Mouse (Mus musculus): ENCODE measurements around the gene Ankzf1. TPM values are rescaled to one million over a fixed set of nuclear protein-coding genes. Genes with fewer than 3 reads are reported as not detected.
A peak's percentile ranks its signal among the peaks of the same experiment; 100 is the strongest.

The Ankzf1 gene
- polyA plus RNA-seq, 1 experiment from 2014 or later, result 25.4 TPM

DNA sequence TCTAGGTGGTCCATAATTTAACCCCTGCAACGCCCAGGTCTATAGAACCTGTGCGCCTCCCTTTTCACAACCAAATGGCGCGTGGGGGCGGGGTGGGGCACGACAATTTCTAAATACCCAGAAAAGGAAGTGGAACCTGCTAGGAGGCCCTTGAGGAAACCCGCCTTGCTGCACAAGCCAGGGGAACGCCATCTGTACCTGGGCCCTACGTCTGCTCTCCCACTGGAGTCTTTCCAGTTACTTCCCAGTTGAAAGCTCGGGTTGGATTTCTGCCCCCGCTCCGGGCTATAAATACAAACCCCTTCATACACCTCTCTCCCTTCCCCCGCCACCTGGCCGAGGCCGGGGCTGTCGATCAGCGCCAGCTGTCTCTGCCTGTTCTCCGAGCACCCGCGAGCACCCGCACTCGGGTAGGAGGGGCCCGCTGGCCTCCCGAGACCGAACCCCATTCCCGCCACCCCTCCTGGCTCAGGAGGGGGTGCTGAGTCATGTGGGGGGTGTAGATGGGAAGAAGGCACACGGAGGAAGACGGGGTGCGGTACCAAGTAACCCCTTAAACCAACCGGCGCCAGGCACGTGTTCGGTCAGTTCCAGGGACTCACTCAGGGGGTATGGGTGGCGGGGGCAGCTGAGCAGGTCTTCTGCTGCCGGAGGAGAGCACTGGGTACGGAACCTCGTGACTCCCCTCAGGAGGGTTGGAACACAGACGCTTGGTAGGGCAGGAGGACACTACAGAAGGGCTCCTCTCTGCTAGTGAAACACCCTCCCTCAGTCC, 26.5 kb downstream of the Ankzf1 start:
- WGBS, result 2% methylated on average over 38 of the region's 38 CpGs
- Histone ChIP-seq H3K9ac (ENCODE audit: low read depth, low read length) (peak overlapping the region; percentile 75), H3K27me3 (replicated peaks; ENCODE audit: control insufficient read depth, insufficient read depth, low read length) (peaks cover 21% of the 10 kb centered on the region; the same call in 1 of the 2 replicates), H3K9me3 (ENCODE audit: control insufficient read depth, low read length) (no peaks in the 10 kb centered on the region), H3K4me2 (ENCODE audit: low read depth, low read length) (peak overlapping the region; percentile 99), H3K27ac (ENCODE audit: low read length) (peak overlapping the region; percentile 80), H3K4me3 (ENCODE audit: low read length) (peak overlapping the region; percentile 64), H3K36me3 (ENCODE audit: control insufficient read depth, insufficient read depth, low read length) (peaks cover 15% of the 10 kb centered on the region; the same call in 1 of the 2 replicates), H3K4me1 (ENCODE audit: control insufficient read depth, insufficient read depth, low read length) (peaks cover 32% of the 10 kb centered on the region)
- peak; percentile 39 for ATAC-seq

DNA sequence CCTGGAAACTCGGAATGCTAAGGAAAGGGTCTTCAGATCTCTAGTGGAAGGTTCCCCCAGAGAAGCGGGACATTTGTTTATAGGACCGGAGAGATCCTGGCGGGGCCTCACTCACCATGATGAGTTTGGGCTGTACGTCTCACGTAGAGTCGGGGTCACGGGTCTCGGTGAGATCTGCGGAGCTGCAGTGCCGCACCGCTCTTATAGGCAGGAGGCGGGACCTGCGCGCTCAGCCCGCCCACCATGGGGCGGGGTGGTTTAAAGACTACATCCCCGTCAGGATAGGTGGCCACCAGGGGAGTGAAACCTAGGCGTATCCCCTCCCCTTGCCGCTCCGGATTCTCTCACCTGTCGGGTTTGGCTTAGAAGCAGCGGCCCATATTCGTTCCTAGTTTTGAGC, 27.1 kb downstream of the Ankzf1 start:
- H3K27ac ChIP-seq (ENCODE audit: low read length), result peak overlapping the region; percentile 80
- H3K4me2 ChIP-seq (ENCODE audit: low read depth, low read length), result peak overlapping the region; percentile 99
- H3K36me3 ChIP-seq (ENCODE audit: control insufficient read depth, insufficient read depth, low read length), result 0 out of 2 replicates have a peak, but pooled peaks cover 8% of the 10 kb centered on the region
- H3K4me1 ChIP-seq (ENCODE audit: control insufficient read depth, insufficient read depth, low read length), result peaks cover 26% of the 10 kb centered on the region
- H3K9ac ChIP-seq (ENCODE audit: low read depth, low read length), result peak overlapping the region; percentile 75
- no peaks in the 10 kb centered on the region for H3K9me3 ChIP-seq (ENCODE audit: control insufficient read depth, low read length)
- WGBS, result under 1% methylated on average over 24 of the region's 24 CpGs
- peaks cover 21% of the 10 kb centered on the region; the same call in 1 of the 2 replicates for H3K27me3 ChIP-seq (replicated peaks; ENCODE audit: control insufficient read depth, insufficient read depth, low read length)
- peak; percentile 89 for ATAC-seq
- H3K4me3 ChIP-seq (ENCODE audit: low read length), result peak overlapping the region; percentile 64

DNA sequence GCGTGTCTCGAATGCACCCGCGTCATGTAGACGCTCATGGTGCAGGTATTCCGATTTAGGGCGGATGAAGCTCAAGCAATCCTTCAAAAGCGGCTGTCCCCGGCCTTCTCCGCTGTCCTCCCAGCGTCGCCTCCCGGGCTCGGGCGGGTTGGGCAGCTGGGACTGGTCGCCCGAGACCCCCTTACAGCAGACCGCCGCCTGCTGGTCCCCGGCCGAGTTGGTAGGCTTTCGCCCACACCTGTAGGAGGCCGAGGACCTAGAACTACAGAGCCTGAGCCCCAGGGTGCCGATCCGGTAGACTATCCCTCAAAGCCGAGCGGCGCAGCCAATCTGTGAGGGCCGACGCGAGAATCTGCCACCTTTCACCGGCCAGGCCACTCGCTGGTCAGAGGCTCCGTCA, 27.6 kb downstream of the Ankzf1 start, which contains the start of gene Tuba4a:
Tuba4a (minus strand) TSS at position 335 of the 400 bp plus-strand sequence.
- H3K4me3 ChIP-seq (ENCODE audit: low read length), result peak within 1 kb of the TSS; percentile 64
- peak within 1 kb of the TSS; percentile 80 for H3K27ac ChIP-seq (ENCODE audit: low read length)
- no peaks in the 10 kb centered on the region for H3K9me3 ChIP-seq (ENCODE audit: control insufficient read depth, low read length)
- peak; percentile 52 for ATAC-seq
- H3K36me3 ChIP-seq (ENCODE audit: control insufficient read depth, insufficient read depth, low read length), result 0 out of 2 replicates have a peak, but pooled peaks cover 7% of the 10 kb centered on the region
- WGBS, result under 1% methylated on average over 34 of the region's 34 CpGs
- H3K9ac ChIP-seq (ENCODE audit: low read depth, low read length), result peak within 1 kb of the TSS; percentile 75
- peaks cover 21% of the 10 kb centered on the region; the same call in 1 of the 2 replicates for H3K27me3 ChIP-seq (replicated peaks; ENCODE audit: control insufficient read depth, insufficient read depth, low read length)
- H3K4me2 ChIP-seq (ENCODE audit: low read depth, low read length), result peak within 1 kb of the TSS; percentile 99
- peaks cover 23% of the 10 kb centered on the region for H3K4me1 ChIP-seq (ENCODE audit: control insufficient read depth, insufficient read depth, low read length)

DNA sequence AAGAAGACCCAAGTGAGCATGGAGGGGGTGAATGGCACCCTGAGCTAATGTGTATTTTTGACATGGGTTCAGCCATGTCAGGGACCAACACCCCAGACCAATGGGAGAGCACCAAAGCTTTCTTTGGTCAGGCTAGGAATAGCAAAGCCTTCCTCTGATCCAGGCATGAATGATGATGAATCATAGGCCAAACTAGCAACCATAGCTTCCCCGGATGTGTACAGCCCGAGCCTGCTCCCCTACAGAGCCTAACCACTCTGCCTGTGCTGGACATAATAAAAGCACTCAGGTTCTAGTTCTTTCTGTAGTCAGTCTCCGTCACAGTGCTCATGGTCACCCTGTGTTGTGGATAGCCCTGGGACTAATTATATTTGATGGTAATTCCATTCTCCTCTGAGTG, 29.6 kb downstream of the Ankzf1 start:
- no peaks in the 10 kb centered on the region for H3K36me3 ChIP-seq (ENCODE audit: control insufficient read depth, insufficient read depth, low read length)
- H3K4me3 ChIP-seq (ENCODE audit: low read length), result no peak overlapping the region
- H3K4me1 ChIP-seq (ENCODE audit: control insufficient read depth, insufficient read depth, low read length), result peaks cover 16% of the 10 kb centered on the region
- H3K27ac ChIP-seq (ENCODE audit: low read length), result no peak overlapping the region
- peaks cover 21% of the 10 kb centered on the region; the same call in 1 of the 2 replicates for H3K27me3 ChIP-seq (replicated peaks; ENCODE audit: control insufficient read depth, insufficient read depth, low read length)
- no peaks in the 10 kb centered on the region for H3K9me3 ChIP-seq (ENCODE audit: control insufficient read depth, low read length)
- H3K4me2 ChIP-seq (ENCODE audit: low read depth, low read length), result no peak overlapping the region
- no peak overlapping the region for H3K9ac ChIP-seq (ENCODE audit: low read depth, low read length)
- no peak for ATAC-seq
- 77% methylated on average over 3 of the region's 3 CpGs for WGBS

DNA sequence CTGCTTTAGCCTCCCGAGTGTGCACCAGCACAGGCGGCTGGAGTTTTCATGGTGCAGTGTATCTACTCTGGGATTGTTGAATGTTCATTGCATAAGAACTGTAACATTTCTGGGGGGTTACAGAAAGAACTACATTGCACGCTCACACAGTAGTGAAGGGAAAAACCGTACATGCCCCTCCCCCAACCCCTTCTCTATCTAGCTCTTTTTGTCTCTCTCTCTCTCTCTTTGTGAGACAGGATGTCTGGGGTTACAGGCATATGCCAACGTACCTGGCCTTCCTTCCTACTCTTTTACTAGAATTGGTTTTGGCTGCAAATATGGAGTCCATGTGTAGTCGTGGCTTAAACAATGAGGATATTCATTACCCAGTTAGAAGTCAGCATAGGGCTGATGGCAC, 31.0 kb downstream of the Ankzf1 start:
- Histone ChIP-seq H3K9me3 (ENCODE audit: control insufficient read depth, low read length) (no peaks in the 10 kb centered on the region), H3K4me2 (ENCODE audit: low read depth, low read length) (no peak overlapping the region), H3K4me1 (ENCODE audit: control insufficient read depth, insufficient read depth, low read length) (peaks cover 10% of the 10 kb centered on the region), H3K4me3 (ENCODE audit: low read length) (no peak overlapping the region), H3K9ac (ENCODE audit: low read depth, low read length) (no peak overlapping the region), H3K27ac (ENCODE audit: low read length) (no peak overlapping the region), H3K27me3 (replicated peaks; ENCODE audit: control insufficient read depth, insufficient read depth, low read length) (peaks cover 21% of the 10 kb centered on the region; the same call in 1 of the 2 replicates), H3K36me3 (ENCODE audit: control insufficient read depth, insufficient read depth, low read length) (no peaks in the 10 kb centered on the region)
- ATAC-seq, result no peak
- 80% methylated on average over 6 of the region's 6 CpGs for WGBS

DNA sequence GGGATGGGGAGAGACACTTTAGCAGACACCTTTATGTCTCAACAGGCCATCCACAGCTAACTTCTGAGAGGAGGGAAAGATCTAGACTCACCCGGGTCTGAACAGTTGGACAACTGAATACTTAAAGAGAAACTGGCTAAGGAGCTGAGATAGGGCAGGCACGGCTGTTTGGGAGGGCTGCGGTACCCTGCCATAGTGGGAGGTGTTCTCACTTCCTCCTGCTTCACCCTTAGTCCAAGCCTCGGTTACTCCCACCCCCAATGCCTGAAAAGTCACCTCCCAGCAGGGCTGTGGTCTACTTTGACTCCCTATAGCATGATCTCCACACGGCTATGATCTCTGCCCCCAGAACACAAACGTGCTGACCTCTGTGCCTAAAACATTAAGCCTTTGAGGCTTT, 31.6 kb downstream of the Ankzf1 start:
- no peak overlapping the region for H3K9ac ChIP-seq (ENCODE audit: low read depth, low read length)
- WGBS, result 67% methylated on average over 6 of the region's 6 CpGs
- no peak overlapping the region for H3K4me2 ChIP-seq (ENCODE audit: low read depth, low read length)
- H3K27ac ChIP-seq (ENCODE audit: low read length), result no peak overlapping the region
- no peaks in the 10 kb centered on the region for H3K36me3 ChIP-seq (ENCODE audit: control insufficient read depth, insufficient read depth, low read length)
- ATAC-seq, result no peak
- H3K9me3 ChIP-seq (ENCODE audit: control insufficient read depth, low read length), result no peaks in the 10 kb centered on the region
- H3K4me3 ChIP-seq (ENCODE audit: low read length), result no peak overlapping the region
- H3K27me3 ChIP-seq (replicated peaks; ENCODE audit: control insufficient read depth, insufficient read depth, low read length), result peaks cover 17% of the 10 kb centered on the region; the same call in 1 of the 2 replicates
- H3K4me1 ChIP-seq (ENCODE audit: control insufficient read depth, insufficient read depth, low read length), result peaks cover 7% of the 10 kb centered on the region

DNA sequence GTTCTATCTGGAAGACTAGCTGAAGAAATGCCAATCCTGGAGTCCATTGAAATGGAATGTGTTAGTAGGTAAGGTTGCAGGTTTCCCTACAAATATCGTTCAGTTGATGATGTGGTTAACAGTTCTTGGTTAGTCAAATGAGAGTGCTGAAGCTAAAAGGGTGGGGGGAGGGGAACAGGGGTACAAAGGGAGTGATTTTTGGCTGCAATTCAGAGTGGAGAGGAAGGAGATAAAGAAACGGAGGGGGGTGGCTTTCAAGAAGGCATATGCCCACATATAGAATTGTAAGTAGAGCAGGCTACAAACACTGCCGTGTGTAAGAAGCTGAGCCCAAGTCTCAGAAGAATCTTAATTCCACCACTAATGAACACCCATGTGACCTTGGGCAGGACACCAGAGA, 33.5 kb downstream of the Ankzf1 start:
- Histone ChIP-seq H3K4me3 (ENCODE audit: low read length) (no peak overlapping the region), H3K36me3 (ENCODE audit: control insufficient read depth, insufficient read depth, low read length) (no peaks in the 10 kb centered on the region), H3K9ac (ENCODE audit: low read depth, low read length) (no peak overlapping the region), H3K4me2 (ENCODE audit: low read depth, low read length) (no peak overlapping the region), H3K27ac (ENCODE audit: low read length) (no peak overlapping the region), H3K4me1 (ENCODE audit: control insufficient read depth, insufficient read depth, low read length) (no peaks in the 10 kb centered on the region), H3K9me3 (ENCODE audit: control insufficient read depth, low read length) (no peaks in the 10 kb centered on the region), H3K27me3 (replicated peaks; ENCODE audit: control insufficient read depth, insufficient read depth, low read length) (0 out of 2 replicates have a peak, but pooled peaks cover 5% of the 10 kb centered on the region)
- WGBS, result 63% methylated on average over 3 of the region's 3 CpGs
- ATAC-seq, result no peak

DNA sequence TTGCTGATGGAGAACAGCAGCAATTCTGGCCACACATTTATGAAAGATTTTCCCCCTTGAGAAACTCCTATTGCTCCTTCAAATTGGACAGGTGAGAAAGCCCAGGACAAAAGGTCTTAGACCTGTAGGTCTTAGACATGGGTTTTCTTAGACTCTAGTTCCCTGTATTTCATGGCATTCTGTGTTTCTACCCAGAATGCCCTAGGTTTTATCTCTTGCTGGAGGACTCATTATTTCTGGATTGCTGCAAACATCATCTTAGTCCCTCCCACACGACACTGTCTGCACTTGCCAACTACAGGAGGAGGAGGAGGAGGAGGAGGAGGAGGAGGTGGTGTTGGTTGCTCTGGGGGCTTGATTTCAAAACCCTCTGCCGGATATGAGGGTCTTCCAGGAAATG, 34.2 kb downstream of the Ankzf1 start:
- H3K9ac ChIP-seq (ENCODE audit: low read depth, low read length), result no peak overlapping the region
- no peaks in the 10 kb centered on the region for H3K36me3 ChIP-seq (ENCODE audit: control insufficient read depth, insufficient read depth, low read length)
- WGBS, result 53% methylated on average over 2 of the region's 2 CpGs
- no peaks in the 10 kb centered on the region for H3K27me3 ChIP-seq (replicated peaks; ENCODE audit: control insufficient read depth, insufficient read depth, low read length)
- H3K4me3 ChIP-seq (ENCODE audit: low read length), result no peak overlapping the region
- no peaks in the 10 kb centered on the region for H3K9me3 ChIP-seq (ENCODE audit: control insufficient read depth, low read length)
- H3K4me1 ChIP-seq (ENCODE audit: control insufficient read depth, insufficient read depth, low read length), result no peaks in the 10 kb centered on the region
- H3K4me2 ChIP-seq (ENCODE audit: low read depth, low read length), result no peak overlapping the region
- no peak for ATAC-seq
- H3K27ac ChIP-seq (ENCODE audit: low read length), result no peak overlapping the region

DNA sequence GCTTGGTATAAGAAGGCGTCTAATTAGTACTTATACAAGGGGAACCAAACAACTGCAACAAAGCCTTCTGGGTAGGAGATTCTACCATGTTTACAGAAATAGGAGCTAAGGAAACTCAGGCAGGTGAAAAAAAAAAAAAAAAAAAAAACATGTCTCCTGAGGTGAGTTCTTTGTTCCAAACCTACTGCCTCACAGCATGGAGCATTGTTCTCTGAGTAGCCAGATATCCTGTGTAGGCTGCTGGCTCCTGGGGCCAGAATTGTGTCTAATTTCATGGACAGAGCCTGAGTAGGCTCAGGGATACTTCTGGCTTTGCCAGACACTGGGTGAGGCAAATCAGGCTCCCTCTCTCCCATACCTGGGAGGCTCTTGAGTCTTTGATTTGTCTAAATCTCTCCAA, 35.7 kb downstream of the Ankzf1 start:
- Histone ChIP-seq H3K4me2 (ENCODE audit: low read depth, low read length) (no peak overlapping the region), H3K9me3 (ENCODE audit: control insufficient read depth, low read length) (no peaks in the 10 kb centered on the region), H3K4me3 (ENCODE audit: low read length) (no peak overlapping the region), H3K36me3 (ENCODE audit: control insufficient read depth, insufficient read depth, low read length) (no peaks in the 10 kb centered on the region), H3K27me3 (replicated peaks; ENCODE audit: control insufficient read depth, insufficient read depth, low read length) (no peaks in the 10 kb centered on the region; the same call in 1 of the 2 replicates), H3K27ac (ENCODE audit: low read length) (no peak overlapping the region), H3K4me1 (ENCODE audit: control insufficient read depth, insufficient read depth, low read length) (no peaks in the 10 kb centered on the region), H3K9ac (ENCODE audit: low read depth, low read length) (no peak overlapping the region)
- WGBS, result 74% methylated on average over 1 of the region's 1 CpGs
- ATAC-seq, result no peak
